9 mouse cellular contexts compared by ENCODE assay signal in the genomic region with DNA sequence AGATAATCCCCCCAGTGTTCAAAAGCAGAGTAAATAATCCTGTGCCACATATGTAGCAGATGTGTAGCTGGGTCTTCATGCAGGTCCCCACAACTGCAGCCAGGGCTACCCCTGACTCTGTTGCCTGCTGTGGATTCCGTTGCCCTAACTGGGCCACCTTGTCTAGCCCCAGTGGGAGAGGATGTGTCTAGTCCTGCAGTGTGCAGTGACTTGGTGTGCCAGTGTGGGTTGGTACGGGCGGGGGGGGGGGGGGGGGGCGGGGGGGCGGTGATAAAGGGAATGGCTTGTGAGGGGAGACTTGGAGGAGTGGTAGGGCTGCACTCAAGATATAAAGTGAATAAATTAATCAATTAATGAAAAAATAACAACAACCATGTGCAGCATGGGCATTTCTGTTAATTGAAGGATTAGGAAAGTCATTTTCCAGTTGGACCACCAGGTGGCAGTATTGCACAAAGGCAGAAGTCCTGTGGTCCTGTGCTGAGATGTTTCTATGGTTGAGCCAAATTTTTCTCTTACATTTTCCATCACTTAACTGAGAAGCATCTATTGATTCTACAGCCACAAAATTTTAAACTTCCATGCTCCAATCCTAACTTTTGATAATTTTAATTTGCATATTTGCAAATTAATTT. TPM values are rescaled to one million over a fixed set of nuclear protein-coding genes. Genes with fewer than 3 reads are reported as not detected.
DNase-seq lines count a peak whose midpoint lies in the region; ATAC-seq and TF ChIP-seq lines count a peak whose summit lies in the region.
"Had no signal": no experiment of that assay in that cellular context is flagged by ENCODE, and none has a peak within 500 bp of the region (broad histone marks: within the 10 kb centered on the region; RNA-seq: fewer than 3 reads in every experiment).

No protein-coding gene starts in this region.

- ATAC-seq in hindbrain, postnatal 0 days: peak; percentile 76
- ATAC-seq in liver, embryonic 14.5 days (ENCODE audit: insufficient read depth): no peak

- no peak overlapping the region for H3K27ac ChIP-seq in cortical plate, adult 2 months (ENCODE audit: insufficient read depth, low read length)
- no peak overlapping the region for H3K27ac ChIP-seq in hindbrain, postnatal 0 days
- H3K27ac ChIP-seq in liver, embryonic 14.5 days: no peak overlapping the region

- no peak overlapping the region for H3K4me3 ChIP-seq in cortical plate, adult 2 months (ENCODE audit: insufficient read depth, low read length)
- H3K4me3 ChIP-seq in hindbrain, postnatal 0 days (ENCODE audit: low read length): no peak overlapping the region
- H3K4me3 ChIP-seq in liver, embryonic 14.5 days (ENCODE audit: insufficient read depth in 1 of 2, low read depth in 2 of 2, low read length in 2 of 2): no peak overlapping the region

- H3K4me1 ChIP-seq in cortical plate, adult 2 months (ENCODE audit: control insufficient read depth, insufficient read depth, low read length): no peaks in the 10 kb centered on the region
- H3K4me1 ChIP-seq in hindbrain, postnatal 0 days (ENCODE audit: insufficient read depth, low read length): no peaks in the 10 kb centered on the region
- no peaks in the 10 kb centered on the region for H3K4me1 ChIP-seq in liver, embryonic 14.5 days (replicated peaks; ENCODE audit: control insufficient read depth in 2 of 2, insufficient read depth in 2 of 2, low read length in 1 of 2)

- H3K9me3 ChIP-seq in hindbrain, postnatal 0 days (ENCODE audit: low read length): no peaks in the 10 kb centered on the region
- H3K9me3 ChIP-seq in liver, embryonic 14.5 days (ENCODE audit: control insufficient read depth, low read length): no peaks in the 10 kb centered on the region

- no peak for TF ChIP-seq POLR2A in cortical plate, adult 2 months (IDR thresholded peaks at IDR 0.05; ENCODE audit: extremely low read depth, insufficient read depth, low read length)

- H3K4me2 ChIP-seq in hindbrain, postnatal 0 days (ENCODE audit: low read depth, low read length): no peak overlapping the region
- no peak overlapping the region for H3K4me2 ChIP-seq in liver, embryonic 14.5 days (ENCODE audit: low read depth)

- no peak overlapping the region for H3K9ac ChIP-seq in hindbrain, postnatal 0 days (replicated peaks; ENCODE audit: low read length)
- no peak overlapping the region for H3K9ac ChIP-seq in liver, embryonic 14.5 days (replicated peaks)

- WGBS in hindbrain, postnatal 0 days: 14% methylated on average over 2 of the region's 5 CpGs
- WGBS in liver, embryonic 14.5 days (ENCODE audit: insufficient replicate concordance): 17% methylated on average over 1 of the region's 5 CpGs

- no peak for TF ChIP-seq EP300 in liver, embryonic 14.5 days (IDR thresholded peaks at IDR 0.05; ENCODE audit: low read depth)

- DNase-seq in left cerebral cortex, postnatal 14 days (ENCODE audit: low spot score in 2 of 2): peak; percentile 39 to 63
- no peak for DNase-seq in left cerebral cortex, adult 11 months (ENCODE audit: low spot score)
- peak; percentile 53 for DNase-seq in R1 (ENCODE audit: low read depth, low spot score)
- peak; percentile 79 for DNase-seq in hindbrain, postnatal 0 days (ENCODE audit: low spot score)
- peak; percentile 16 to 28 (median 26) for DNase-seq in liver, embryonic 14.5 days (ENCODE audit: low read depth in 3 of 3, low spot score in 3 of 3)
- DNase-seq in retina, adult 2 months (ENCODE audit: low read depth, low spot score): peak; percentile 55
- DNase-seq in frontal cortex, postnatal 25 days (ENCODE audit: low spot score in 2 of 2): no peak

- TF ChIP-seq CTCF in cortical plate, adult 2 months (IDR thresholded peaks at IDR 0.05; ENCODE audit: extremely low read depth, insufficient read depth, low read length): peak; percentile 78
- TF ChIP-seq CTCF in hindbrain, postnatal 0 days (IDR thresholded peaks at IDR 0.05; ENCODE audit: low read depth): peak; percentile 87
- TF ChIP-seq CTCF in liver, embryonic 14.5 days (IDR thresholded peaks at IDR 0.05; ENCODE audit: low read depth): peak; percentile 81

- H3K27me3 ChIP-seq in hindbrain, postnatal 0 days (ENCODE audit: insufficient read depth, low read length): no peaks in the 10 kb centered on the region
- no peaks in the 10 kb centered on the region for H3K27me3 ChIP-seq in liver, embryonic 14.5 days (ENCODE audit: control insufficient read depth, insufficient read depth, low read length)

- H3K36me3 ChIP-seq in hindbrain, postnatal 0 days (ENCODE audit: insufficient read depth, low read length): no peaks in the 10 kb centered on the region
- no peaks in the 10 kb centered on the region for H3K36me3 ChIP-seq in liver, embryonic 14.5 days (replicated peaks; ENCODE audit: control insufficient read depth, insufficient read depth, low read depth)

- intact Hi-C loops in left cerebral cortex, postnatal 14 days (cut with DNase I): loop anchor here (5.0 kb wide), 1 partner anchor 215 kb away; no protein-coding TSS in a partner anchor

RNA-seq across cellular contexts. Expression of a gene that starts 21.7 kb away (rescaled TPM):
- 1 to 10 TPM; 1.3 to 1.9 TPM for total RNA-seq in left cerebral cortex, postnatal 14 days (2021)
- 1.4 and 1.9 TPM in 2 replicates for polyA plus RNA-seq in cortical plate, adult 2 months (2012; rRNA removed)
- total RNA-seq in hindbrain, postnatal 0 days (2014; rRNA removed): 2.1 and 5.5 TPM in 2 replicates
- polyA plus RNA-seq in hindbrain, postnatal 0 days (2015; fragmentation: Nextera tagmentation; extraction: Ambion mirVana): 30.2 and 31.1 TPM in 2 replicates
- 0.52 and 0.81 TPM in 2 replicates for polyA plus RNA-seq in liver, embryonic 14.5 days (2012; rRNA removed)
- 1.3 and 1.4 TPM in 2 replicates for polyA plus RNA-seq in liver, embryonic 14.5 days (2014; fragmentation: Nextera tagmentation; extraction: Ambion mirVana)

RNA-seq across cellular contexts. Expression of a gene that starts 22.7 kb away (rescaled TPM):
- not detected for total RNA-seq in left cerebral cortex, postnatal 14 days (2021)
- not detected in 2 replicates for polyA plus RNA-seq in cortical plate, adult 2 months (2012; rRNA removed)
- total RNA-seq in hindbrain, postnatal 0 days (2014; rRNA removed): not detected in 2 replicates
- not detected in 2 replicates for polyA plus RNA-seq in hindbrain, postnatal 0 days (2015; fragmentation: Nextera tagmentation; extraction: Ambion mirVana)
- not detected in 2 replicates for polyA plus RNA-seq in liver, embryonic 14.5 days (2012; rRNA removed)
- polyA plus RNA-seq in liver, embryonic 14.5 days (2014; fragmentation: Nextera tagmentation; extraction: Ambion mirVana): not detected in 2 replicates
- polyA plus RNA-seq: frontal cortex, adult 2 months had no signal

Comparison
In these comparisons a context has a peak if more than half of its experiments do, and no peak if none do; other contexts are left out.
1. DNase-seq: peak in left cerebral cortex, postnatal 14 days (2 of 2), R1 (single experiment), hindbrain, postnatal 0 days (single experiment), liver, embryonic 14.5 days (3 of 3) and retina, adult 2 months (single experiment); none in left cerebral cortex, adult 11 months (single experiment) and frontal cortex, postnatal 25 days (0 of 2).
2. RNA of a gene that starts 21.7 kb away (polyA plus RNA-seq): 30.2 to 31.1 TPM in hindbrain, postnatal 0 days; 1.4 to 1.9 TPM in cortical plate, adult 2 months and 0.52 to 1.4 TPM in liver, embryonic 14.5 days; every median in the first group is over 10 times any median in the second.
3. Peak in every context shown above with its lines, with median percentiles within 50 percentile points of each other: CTCF ChIP-seq.